Mouse (Mus musculus) adipocyte (in vitro differentiated cells): ENCODE results near the gene Bik.

Experiments used
- DNase-seq: peaks from one replicate; pipeline ENCODE4 v3.0.0-alpha.2; 2016; ENCODE audit warnings: low spot score

Gene Bik

GRCm38 (mm10) chr15:83512489-83513281 is 14.0 kb upstream of the Bik start:
- DNase-seq: no peak

- DNase-seq: no peak
These were observed 11.6 kb upstream of the Bik start for GRCm38 (mm10) chr15:83515018-83515417.

DNA sequence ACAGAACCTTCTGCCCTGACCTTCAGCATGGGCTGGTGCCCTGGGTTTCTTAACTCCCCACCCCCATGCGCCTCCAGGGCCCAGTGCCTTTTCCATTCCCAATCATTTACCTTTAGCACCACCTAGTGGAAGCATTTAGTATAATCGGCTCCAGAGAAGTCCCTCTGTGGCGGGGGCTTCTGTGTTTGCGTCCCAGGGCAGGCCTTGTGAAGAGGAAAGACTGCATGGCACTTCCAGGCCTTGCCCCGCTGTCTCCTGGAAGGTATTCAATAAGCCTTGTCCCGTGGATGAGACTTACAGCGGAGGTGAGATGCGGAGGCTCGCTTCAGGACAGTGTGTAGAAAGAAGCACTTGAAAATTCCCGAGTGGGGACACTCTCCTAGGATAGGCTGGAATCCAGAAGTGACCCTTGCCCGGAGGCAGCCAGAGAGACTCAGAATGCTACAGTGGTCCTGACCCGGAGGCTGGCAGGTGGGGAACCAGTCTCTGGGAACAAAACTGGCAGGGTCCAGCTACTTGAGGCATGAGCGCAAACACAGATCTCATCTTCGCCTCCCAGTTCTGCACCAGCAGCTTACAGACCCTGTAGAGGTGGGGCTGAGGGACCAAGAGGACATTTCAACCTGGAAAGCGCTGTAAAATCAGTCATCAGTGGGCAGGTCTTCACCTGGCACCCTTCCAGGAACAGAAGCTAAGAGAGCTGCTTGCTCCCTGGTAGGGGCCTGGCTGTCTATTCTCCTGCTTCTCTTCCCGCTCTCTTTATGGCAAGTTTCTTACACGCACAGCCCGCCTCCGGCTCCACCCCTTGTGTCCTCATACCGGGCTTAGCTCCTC is 8.2 kb upstream of the Bik start:
- peak; percentile 87 for DNase-seq

DNA sequence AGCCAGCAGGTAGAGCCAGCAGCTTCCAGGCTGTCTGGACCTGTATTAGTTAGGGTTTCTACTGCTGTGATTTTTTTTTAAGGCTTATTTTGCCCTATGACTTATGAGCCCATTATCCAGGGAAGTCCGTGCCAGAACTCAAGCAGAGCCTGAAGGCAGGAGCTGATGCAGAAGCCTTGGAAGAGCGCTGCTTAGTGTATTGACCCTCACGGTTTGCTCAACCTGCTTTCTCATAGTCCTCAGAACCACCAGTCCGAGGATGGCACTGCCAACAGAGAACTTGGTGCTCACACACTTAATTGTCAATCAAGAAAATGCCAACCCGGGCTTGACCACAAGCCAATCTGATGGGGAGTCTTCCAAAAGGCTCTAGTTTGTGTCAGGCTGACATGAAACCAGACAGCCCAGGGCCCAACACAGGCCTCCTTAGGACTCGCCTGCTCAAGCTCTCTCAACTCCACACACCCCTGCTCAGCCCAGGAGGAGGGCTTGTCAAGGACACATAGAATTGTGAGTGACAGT is 5.7 kb upstream of the Bik start:
- DNase-seq: peak; percentile 42

DNA sequence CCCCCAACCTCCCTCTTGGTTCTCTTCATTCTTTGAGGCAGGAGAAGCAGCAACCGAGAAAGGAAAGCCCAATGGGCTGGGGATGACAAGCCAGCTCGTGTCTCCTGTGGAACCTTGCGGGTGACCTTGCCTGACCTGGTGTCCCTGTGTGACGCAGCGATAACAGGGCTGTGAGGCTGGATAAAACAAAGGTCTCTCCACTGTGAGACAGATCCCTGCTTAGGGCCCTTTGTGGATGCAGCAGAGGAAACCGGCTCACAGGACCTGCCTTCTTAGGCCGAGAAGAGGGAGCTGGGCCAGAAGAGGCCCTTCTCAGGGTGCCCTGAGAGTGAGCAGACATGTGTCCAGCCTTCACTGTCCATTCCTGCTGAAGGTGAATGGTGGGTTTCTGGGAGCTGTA is 3.5 kb upstream of the Bik start:
- no peak for DNase-seq

- DNase-seq: no peak
These were observed 2.9 kb upstream of the Bik start for GRCm38 (mm10) chr15:83523638-83524332.

DNA sequence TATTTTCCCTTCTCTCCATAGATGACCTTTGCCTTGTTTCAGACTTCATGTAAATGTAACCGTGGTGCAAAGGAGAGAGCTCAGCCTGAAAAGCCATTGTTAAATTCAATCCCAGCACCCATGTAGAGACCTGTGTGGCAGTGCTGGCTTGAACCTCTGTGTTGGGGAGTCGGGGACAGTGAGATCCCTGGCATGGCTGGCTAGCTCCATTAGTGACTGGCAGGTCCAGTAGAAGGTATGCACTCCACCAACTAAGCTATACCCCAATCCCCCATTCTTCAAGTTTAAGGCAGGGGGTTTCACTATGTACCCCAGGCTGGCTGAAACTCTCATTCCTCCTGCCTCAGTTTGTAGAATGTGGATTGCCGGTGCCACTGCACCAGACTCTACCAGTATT is 2.3 kb upstream of the Bik start:
- DNase-seq: no peak

- DNase-seq: no peak
These were observed 403 bp downstream of the Bik start for GRCm38 (mm10) chr15:83527092-83527437.

DNA sequence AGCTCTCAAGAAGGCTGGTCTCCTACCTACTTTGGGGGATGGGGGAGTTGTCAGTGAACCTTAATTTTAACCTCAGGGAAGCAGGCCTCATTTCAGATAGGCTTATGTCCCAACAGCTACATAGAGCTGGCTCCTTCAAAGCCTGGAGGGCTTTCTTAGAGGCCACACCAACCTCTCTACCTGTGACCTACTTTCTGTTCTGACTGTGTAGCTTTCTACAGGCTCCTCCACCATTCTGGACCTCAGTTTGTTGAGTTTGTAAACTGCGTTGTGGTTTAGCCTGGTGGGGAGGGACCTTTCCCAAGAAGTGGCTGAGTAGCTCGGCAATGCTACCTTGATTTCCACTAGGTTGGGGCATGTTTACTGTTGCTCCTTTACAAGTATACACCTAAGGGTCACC is 1.1 kb downstream of the Bik start:
- DNase-seq: no peak

DNA sequence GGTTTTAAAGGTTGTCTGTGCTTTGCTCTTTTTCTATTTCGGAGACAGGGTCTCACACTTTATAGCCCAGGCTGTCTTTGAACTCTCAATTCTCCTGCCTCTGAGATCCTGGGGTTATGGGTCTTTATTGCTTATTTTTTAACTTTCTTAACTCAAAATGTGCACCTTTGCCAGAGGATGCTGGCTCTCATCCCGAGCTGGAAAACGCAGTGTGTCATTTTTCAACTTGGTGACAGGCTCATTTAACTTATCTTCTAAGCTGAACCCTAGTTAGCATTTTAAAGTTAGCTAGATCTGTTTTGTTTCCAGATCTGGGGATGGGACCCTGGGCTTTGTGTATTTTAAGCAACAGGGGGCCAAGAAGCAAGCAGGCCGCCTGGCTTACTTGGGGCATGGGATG is 2.2 kb downstream of the Bik start:
- peak; percentile 38 for DNase-seq

- no peak for DNase-seq
These were observed 3.1 kb downstream of the Bik start for GRCm38 (mm10) chr15:83529765-83530164.

GRCm38 (mm10) chr15:83530233-83530632 is 3.6 kb downstream of the Bik start:
- no peak for DNase-seq

- DNase-seq: no peak
These were observed 4.0 kb downstream of the Bik start for GRCm38 (mm10) chr15:83530688-83531087.

- DNase-seq: no peak
These were observed 5.4 kb downstream of the Bik start for GRCm38 (mm10) chr15:83531961-83532469.

DNA sequence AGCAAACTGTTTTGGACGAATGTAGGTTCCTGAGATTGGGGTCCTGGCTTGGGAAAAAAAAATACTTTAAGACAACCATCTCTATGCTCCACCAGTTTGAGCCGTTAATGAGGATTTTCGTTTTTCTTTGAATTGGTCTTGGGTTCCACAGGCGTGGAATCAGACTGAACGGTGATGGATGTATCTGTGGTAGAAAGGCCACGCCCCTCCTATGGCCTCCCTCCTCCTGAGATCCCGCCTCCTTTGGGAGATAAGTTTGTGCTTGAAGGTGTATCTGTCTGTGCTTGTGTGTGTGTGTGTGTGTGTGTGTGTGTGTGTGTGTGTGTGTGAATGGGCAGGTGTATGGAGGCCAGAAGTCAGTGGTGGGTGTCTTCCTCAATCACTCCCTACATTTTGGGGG is 5.9 kb downstream of the Bik start:
- DNase-seq: no peak

GRCm38 (mm10) chr15:83534960-83535889 is 8.6 kb downstream of the Bik start:
- DNase-seq: no peak

DNA sequence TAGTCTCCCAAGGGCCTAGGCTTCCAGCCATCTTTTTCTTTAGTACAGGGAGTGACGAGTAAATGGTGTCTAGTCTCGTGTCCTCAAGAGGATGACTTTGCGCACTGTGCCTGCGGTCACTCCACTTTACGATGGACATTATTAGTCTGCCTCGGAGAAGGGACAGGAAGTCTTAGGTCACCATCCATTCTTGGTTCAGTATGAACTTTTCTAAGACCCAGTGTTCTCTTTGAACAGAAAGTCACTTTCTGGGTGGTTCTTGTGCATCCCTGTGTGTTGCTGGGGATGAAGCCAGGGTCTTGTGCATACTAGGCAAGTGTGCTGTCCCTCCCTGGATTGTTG is 9.2 kb downstream of the Bik start:
- no peak for DNase-seq

DNA sequence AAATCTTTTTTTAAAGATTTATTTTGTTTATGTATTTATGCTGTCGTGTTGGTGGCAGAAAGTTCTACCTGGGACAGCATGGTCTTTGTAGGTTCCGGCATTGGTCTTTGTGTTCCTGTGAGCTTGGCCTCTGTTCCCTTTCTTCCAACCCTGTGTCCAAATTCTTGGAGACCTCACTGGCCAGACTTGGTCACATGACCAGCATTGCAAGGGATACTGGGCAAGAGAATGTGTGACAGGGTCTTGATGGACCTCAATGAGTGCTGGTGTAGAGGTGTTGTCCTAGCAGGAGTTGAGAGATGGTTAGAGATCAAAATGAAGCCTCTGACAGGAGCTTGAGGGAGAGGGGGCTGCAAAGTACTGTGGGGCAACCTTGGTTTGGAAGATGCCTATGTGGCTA is 12.2 kb downstream of the Bik start:
- no peak for DNase-seq

- peak; percentile 29 for DNase-seq
These were observed 13.2 kb downstream of the Bik start for GRCm38 (mm10) chr15:83539905-83540304.

DNA sequence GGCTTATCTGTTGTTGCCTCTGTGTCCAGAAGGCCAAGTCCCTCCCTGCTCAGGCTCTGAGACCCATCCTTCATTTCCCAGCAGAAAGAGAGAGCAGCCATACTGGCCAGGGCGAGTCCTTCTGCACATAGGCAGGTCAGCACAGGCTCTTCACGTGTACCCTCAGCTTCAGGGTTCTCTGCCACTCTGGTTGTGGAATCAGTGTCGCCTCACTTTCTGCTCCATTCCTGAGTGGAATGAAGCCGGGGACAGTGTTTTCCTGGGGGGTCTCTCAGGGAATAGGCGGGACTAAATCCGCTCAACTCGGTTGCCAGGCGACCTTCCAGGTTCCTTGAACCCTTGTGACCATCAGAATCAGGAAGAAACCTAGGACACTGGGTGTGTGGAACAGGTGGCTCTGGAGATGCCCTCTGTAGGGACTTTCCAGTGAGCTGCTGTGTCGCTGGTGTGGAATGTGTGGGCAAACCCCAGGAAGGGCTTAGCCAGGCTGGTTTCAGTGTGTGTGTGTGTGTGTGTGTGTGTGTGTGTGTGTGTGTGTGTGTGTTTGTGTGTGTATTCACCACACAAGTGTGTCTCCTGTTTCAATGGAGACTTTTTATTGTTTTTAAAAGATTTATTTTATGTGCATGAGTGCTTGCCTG is 15.1 kb downstream of the Bik start:
- DNase-seq: no peak

- no peak for DNase-seq
These were observed 19.4 kb downstream of the Bik start for GRCm38 (mm10) chr15:83546029-83546428.
